Mouse (Mus musculus): ENCODE results near the gene Macrod1. TPM values are rescaled to one million over a fixed set of nuclear protein-coding genes. Genes with fewer than 3 reads are reported as not detected.

The Macrod1 gene
- total RNA-seq, 2 experiments from 2014 or later = 134 to 155 TPM

DNA sequence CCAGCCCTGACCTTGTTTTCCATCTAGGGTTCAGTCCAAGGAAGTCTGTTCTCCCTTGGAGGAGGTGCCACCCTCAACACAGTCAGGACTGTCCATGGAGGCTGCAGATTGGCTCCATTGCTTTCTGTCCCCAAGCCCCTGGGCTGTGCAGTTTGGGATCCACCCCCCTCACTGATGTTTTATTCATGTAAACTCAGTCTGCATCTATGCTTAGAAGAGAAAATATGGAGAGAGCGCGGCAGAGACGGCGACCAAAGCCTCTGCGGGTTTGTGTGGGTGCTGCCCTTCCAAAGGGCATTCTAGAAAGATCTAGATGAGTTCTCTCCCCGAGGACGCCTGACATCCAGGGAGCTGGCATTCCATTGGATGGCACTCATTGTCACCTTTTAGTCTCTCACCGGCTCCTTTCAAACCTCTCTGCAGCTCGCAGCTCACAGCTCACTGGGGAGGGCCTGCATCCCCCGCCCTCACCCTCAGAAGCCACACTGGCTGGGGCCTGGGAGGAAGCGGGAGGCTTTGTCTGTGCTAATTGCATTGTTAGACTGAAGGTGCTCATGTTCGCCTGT lies 84.3 kb downstream of the Macrod1 start:
- DNase-seq = no peak

GRCm38 (mm10) chr19:7142207-7142915 lies 85.8 kb downstream of the Macrod1 start:
- no peak for DNase-seq

DNA sequence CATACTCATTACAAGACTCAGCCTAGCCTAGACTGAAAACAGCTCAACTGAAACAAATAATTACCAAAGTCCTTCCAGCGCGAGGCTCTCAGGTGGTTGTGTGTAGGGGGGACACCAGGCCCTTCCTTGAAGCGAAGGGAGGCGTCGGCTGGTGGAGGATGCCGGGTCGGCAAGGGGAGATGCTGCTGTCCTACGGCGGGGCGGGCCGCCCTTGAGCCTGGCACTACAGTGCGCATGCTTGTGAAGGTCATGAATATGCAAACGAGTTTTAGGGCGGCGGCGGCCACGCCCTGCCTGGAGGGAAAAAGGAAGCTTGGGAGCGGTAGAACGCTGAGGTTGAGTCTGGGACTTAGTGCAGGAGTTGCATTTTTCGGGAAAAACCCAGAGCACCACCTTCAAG lies 87.2 kb downstream of the Macrod1 start:
- peak; percentile 83 for DNase-seq

DNA sequence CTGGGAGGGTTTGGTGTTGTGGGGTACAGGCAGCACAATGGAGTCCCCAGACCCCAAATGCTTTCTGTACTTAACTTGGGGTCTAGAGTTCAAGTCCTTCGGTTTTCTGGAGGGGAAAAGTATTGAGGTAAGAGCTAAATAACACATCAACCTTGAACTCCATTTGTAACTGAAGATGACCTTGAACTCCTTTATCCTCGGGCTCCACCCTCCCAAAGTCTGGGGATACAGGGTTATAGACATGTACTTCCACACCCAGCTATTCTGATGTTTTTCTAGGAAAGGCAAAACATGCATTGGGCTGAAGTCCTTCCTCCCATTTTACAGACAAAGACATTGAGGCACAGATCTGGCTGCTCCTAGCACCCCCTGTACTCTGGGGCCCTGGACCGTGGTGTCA lies 87.8 kb downstream of the Macrod1 start:
- DNase-seq = no peak

GRCm38 (mm10) chr19:7146376-7146775 lies 89.8 kb downstream of the Macrod1 start:
- DNase-seq = no peak

GRCm38 (mm10) chr19:7148096-7148495 lies 91.5 kb downstream of the Macrod1 start:
- no peak for DNase-seq

- peak; percentile 47 for DNase-seq
Measured at GRCm38 (mm10) chr19:7148541-7149085, 92.0 kb downstream of the Macrod1 start.

GRCm38 (mm10) chr19:7149158-7149685 lies 92.6 kb downstream of the Macrod1 start:
- peak; percentile 42 for DNase-seq

DNA sequence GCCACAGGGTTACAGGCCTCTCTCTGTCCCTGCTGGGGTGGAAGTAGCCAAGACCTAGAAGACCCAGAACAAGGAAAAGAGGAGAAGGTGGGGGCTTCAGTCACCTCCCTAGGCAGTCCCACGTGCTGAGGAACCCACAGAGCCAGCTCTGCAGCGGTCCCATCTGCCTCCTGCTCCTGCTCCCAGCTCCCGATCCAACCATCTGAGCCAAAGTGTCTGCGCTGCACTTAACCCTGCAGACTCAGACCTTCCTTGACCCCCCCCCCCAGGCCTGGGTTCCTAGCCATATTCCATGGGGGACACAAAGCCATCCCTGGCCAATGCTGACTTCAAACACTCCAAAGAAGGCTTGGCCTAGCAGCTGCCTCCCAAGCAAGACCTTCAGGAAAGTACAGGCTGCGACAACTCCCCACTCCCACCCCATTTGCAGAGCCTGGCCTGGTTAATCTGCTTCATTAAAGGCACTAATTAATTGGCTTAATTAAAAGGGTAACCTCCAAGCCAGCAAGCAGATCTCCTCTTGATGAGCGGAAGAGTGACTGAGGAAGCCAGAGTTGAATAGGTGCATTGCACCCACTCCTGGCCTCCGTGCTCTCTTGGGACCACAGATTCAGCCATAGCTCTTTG lies 94.8 kb downstream of the Macrod1 start:
- no peak for DNase-seq

DNA sequence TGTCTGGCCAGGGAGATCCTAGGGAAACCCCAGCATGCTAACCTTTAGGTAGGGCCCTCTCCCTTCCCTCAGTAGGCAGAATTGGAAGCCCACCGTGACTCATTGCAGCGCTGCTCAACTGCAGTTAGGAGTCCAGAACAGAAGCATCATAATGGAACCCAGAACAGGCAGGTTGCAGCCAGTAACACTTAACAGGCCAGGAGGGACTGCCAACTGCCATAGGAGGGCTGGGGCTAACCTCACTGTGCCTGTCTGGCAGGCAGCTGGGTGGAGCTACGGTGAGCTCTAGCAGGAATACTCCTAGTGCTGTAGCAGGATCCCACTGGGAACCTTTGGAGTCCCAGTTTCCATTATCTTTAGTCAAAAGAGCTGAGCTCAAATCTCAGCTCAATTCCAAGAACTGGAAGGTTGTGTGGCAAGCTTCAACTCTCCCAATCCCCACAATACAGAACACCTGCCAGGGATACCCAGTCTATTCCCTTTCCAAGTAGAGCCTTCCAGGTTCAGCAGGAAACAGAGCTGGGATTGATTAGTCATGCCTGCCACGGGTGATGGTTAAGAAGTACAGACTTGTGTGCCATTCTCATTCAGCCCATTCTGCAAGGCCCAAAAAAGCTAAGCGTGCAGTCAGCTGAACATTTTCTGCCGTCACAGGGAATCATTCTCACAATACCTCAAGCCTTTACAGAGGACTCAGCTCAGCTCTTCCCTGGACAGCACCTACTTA lies 95.5 kb downstream of the Macrod1 start:
- no peak for DNase-seq

DNA sequence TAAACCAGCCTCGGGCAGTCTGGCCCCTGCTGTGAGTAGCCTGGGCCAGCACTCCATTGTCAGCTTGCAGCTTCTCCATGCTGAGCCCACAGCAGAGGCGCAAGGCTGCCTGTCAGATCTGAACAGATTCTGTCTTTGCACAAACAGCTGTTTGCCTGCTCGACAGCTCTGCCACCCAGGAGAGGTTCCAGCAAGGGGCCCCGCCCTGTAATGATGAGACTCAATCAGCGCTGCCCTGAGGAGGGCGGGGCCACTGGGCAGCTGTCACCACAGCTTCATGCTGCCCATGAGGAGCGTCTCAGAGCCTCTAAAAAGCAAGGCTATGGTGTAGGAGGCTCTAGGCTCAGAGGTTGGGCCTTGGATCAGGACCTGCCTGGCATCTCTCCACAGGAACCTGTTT lies 96.6 kb downstream of the Macrod1 start:
- DNase-seq = no peak

DNA sequence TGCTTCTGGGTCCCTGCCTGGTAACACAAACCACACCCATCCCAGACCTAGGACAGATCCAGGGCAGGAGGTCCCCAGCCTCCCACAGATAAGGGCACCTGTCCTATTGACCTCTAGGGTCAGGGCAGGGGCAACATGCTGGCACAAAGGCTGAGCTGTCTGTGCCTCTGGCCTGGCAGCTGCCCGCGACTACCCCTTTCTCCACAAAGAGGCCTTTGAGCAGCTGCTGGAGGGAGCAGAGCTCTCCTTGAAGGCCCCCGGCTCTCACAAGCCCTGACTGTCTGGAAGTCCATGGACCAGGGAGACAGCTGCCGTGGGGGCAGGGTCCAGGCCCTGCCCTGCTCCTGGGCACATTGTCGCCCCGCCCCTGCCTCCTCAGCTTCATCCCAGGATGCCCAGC lies 98.6 kb downstream of the Macrod1 start:
- no peak for DNase-seq

- DNase-seq = no peak
Measured at GRCm38 (mm10) chr19:7157734-7158133, 101.1 kb downstream of the Macrod1 start.

GRCm38 (mm10) chr19:7160151-7160906 lies 103.7 kb downstream of the Macrod1 start:
- DNase-seq = peak; percentile 42

GRCm38 (mm10) chr19:7161064-7161463 lies 104.5 kb downstream of the Macrod1 start:
- DNase-seq = no peak

DNA sequence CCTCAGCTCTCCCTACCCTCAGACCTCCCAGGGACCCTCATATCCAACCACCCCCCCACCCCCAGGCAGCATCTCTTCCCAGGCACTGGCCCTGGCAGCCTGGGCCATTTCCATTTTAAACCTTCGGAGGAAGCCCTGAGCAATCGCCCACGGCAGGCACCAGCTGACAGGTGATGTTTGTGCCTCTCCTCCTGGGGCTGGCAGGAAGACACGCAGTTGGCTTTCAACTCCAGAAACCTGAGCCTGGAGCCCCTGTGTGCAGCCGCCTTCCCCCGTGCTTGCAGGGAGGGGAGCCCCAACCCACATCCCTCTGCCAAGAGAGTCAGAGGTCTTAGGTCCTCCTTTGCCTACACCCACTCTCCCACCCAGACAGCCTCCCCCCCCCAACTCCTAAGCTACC lies 107.6 kb downstream of the Macrod1 start:
- no peak for DNase-seq

DNA sequence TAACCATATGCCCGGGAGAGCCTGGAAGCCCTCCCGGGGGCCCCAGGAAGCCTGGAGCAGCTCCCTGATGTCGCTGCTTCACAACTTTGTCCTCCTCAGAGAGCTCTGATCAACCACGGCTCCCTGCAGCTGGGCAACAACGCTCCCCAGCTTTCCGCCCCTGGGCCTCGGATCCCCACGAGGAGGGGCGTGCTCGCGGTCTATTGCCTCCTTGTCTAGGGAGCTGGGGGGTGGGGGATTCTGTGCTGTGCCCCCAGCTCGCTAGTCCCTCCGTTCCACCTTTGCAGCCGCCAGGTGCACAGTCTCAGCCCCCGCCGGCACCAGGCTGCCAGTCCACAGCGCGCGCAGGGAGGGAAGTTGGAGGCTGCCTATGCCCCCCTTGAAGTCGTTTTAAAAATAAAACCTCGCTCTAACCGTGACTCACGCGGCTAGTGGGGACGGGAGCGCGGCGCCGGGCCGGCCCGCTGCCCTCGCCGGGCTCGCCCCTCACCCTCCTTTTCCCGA lies 108.3 kb downstream of the Macrod1 start:
- no peak for DNase-seq

DNA sequence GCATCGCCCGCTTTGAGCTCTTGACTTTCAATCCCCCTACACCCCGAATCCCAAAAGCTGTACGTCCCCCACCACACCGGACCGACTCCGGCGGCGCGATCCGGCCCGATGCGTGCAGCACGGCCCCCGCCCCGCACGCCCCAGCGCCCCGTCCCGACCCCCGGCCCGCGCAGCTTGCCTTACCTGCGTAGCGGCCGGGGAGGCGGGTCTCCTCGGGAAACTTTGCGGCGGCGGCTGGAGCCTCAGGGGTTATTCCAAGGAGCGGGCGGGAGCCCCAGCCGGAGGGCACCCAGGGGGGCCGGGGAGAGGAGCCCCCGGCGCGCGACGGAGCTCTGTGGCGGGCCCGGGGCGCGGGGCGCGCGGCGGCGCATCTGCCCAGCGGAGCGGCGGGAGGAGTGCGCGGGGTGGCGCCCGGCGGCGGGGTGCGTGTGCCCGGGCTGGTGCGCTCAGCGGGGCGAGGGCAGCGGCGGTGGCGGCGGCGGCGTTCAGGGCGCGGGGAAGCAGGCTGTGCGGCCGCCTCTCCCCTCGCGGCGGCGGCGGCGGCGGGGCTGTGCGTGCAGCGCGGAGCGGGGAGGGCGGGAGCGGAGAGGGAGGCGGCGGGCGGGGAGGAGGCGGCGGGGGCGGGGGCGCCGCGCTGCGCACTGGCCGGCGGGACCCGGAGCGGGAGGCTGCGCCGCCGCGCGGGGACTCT lies 109.0 kb downstream of the Macrod1 start:
- peak; percentile 51 for DNase-seq

GRCm38 (mm10) chr19:7166200-7166711 lies 109.6 kb downstream of the Macrod1 start:
- DNase-seq = no peak

DNA sequence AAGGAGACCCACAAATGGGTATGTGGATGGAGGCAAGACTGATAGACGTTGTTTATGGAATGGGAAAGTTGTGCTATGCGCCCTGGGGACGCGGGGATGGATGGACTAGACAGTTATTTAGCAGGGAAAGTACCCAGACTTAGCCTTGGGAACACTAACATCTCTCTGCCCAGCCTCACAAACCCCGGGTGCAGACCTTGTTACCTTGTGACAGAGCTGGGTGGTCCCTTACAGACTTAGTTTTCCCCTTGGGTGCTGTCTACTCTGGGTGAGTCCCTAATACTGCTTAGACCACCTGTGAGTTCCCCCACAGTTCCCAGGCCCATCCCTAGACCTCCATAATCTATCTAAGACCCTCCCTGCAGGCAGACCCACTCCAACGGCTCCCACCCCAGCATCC lies 110.2 kb downstream of the Macrod1 start:
- DNase-seq = no peak

DNA sequence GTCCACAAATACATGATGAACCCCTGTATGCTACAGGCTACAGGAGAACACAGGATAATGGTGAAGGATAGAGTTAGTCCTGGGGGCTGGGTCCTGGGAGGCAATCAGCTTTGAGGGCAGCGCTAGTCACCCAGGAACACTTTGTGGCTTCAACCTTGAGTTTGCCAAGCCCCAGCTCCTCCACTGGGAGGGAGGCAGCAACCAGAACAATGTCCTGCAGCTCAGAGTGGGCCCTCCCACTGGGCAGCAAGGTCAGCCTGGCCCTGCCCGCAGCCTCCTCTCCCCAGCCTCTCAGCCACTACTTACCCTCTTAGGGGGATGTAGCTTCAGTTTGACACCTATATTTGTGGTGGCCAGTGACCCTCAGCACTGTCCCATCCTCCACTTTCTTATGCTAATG lies 111.8 kb downstream of the Macrod1 start:
- DNase-seq = no peak
